Mouse (Mus musculus) thymus, adult 2 months (tissue): ENCODE data around the gene Rae1. TPM values are rescaled to one million over a fixed set of nuclear protein-coding genes. Genes with fewer than 3 reads are reported as not detected.

Source experiments
- DNase-seq: peaks from one replicate; pipeline ENCODE4 v3.0.0; 2021
- H3K27ac ChIP-seq: fragments of 200-500 bp; 2 replicates; pipeline ENCODE4 v1.5.1; 2012; ENCODE audit warnings: low read length, control low read depth; ENCODE audit not compliant: control insufficient read depth, insufficient read depth
- H3K27me3 ChIP-seq: fragments of 200-500 bp; 2 replicates; pipeline ENCODE4 v1.6.1; 2012; ENCODE audit warnings: mild to moderate bottlenecking, low read length, moderate library complexity, mixed read lengths; ENCODE audit not compliant: control insufficient read depth, insufficient read depth
- H3K36me3 ChIP-seq: fragments of 200-500 bp; 2 replicates; pipeline ENCODE4 v1.6.1; 2012; ENCODE audit warnings: mild to moderate bottlenecking, low read length, moderate library complexity; ENCODE audit not compliant: control insufficient read depth, insufficient read depth
- H3K4me1 ChIP-seq: fragments of 200-500 bp; replicated peaks from 2 replicates; pipeline ENCODE4 v1.6.1; 2012; ENCODE audit warnings: low read length; ENCODE audit not compliant: control insufficient read depth, insufficient read depth
- H3K4me3 ChIP-seq: fragments of 200-500 bp; 2 replicates; pipeline ENCODE4 v1.5.1; 2012; ENCODE audit warnings: mild to moderate bottlenecking, low read length, control low read depth, moderate library complexity; ENCODE audit not compliant: control insufficient read depth, insufficient read depth
- CTCF ChIP-seq: fragments of 200-500 bp; IDR thresholded peaks from 2 replicates; pipeline ENCODE4 v1.5.1; 2012; ENCODE audit warnings: mild to moderate bottlenecking, control low read depth, low read length, moderate library complexity, borderline replicate concordance; ENCODE audit not compliant: control insufficient read depth, poor library complexity, insufficient read depth; ENCODE audit errors: extremely low read depth
- POLR2A ChIP-seq: fragments of 200-500 bp; IDR thresholded peaks from 2 replicates; pipeline ENCODE4 v1.6.1; 2012; ENCODE audit warnings: mild to moderate bottlenecking, low read length, control low read depth, moderate library complexity; ENCODE audit not compliant: control insufficient read depth, poor library complexity, insufficient read depth; ENCODE audit errors: extremely low read depth
- WGBS: fragments of 180-500 bp; shearing (Covaris S2); methylation state at CpG from one replicate; pipeline ENCODE4 v1.1.7; 2018; 5-methylcytosine and 5-hydroxymethylcytosine counted together
- polyA plus RNA-seq: library from polyadenylated mRNA; depleted of rRNA; stranded (reverse); fragments of >200 nt; gene quantifications from 2 replicates; pipeline ENCODE4 v1.2.3, GENCODE M21; 2012

Gene Rae1
- polyA plus RNA-seq, 1 experiment = 111 TPM

GRCm38 (mm10) chr2:173037347-173037746 lies 37.4 kb downstream of the Rae1 start:
- Histone ChIP-seq H3K36me3 (peaks cover 31% of the 10 kb centered on the region), H3K27me3 (no peaks in the 10 kb centered on the region), H3K27ac (no peak overlapping the region; the same call in 1 of the 2 replicates), H3K4me3 (no peak overlapping the region), H3K4me1 (peaks cover 68% of the 10 kb centered on the region)
- DNase-seq = no peak
- TF ChIP-seq CTCF (no peak), POLR2A (no peak)
- WGBS = 94% methylated on average over 5 of the region's 5 CpGs

DNA sequence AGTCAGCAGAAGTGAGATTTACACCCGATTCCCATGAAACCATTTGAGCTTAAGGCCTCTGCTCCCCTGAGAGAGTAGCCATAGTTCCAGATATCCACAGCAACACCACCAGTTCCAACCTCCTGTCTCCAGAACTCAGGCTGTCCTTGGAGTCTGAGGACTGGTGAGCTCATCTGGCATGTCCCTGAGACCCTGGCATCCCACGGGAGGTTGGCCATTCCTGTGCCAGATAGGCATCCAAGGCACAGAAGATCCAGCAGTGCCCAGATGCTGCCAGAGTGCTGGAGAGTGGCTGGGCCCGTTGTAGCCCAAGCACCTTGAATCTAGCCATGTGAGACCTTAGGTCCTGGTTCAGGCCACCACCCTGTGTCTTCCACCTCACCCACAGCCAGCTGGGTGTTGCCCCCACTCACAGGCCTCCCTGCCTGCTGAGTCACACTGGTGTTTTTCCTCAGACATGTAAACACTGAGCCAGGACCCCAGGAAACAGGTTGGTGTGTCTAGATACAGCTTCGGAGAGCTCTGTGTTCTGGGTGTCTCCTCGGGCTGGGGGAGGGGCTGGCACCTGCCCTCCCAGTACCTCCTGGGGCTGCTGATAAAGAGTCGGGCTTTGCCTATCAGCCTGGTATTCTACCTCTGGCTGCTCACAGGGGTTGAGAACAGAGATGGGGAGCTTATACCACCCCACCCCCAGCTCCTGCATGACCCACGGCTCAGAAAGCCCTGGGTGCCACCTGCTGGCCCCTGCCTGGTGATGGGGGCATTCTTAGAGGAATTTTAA lies 38.1 kb downstream of the Rae1 start:
- H3K27ac ChIP-seq = peak overlapping the region; percentile 52
- no peaks in the 10 kb centered on the region for H3K27me3 ChIP-seq
- 41% methylated on average over 7 of the region's 7 CpGs for WGBS
- H3K36me3 ChIP-seq = peaks cover 26% of the 10 kb centered on the region
- TF ChIP-seq CTCF (peak; percentile 39; the same call in 1 of the 2 replicates), POLR2A (no peak)
- DNase-seq = peak; percentile 64
- no peak overlapping the region for H3K4me3 ChIP-seq
- peaks cover 61% of the 10 kb centered on the region for H3K4me1 ChIP-seq

GRCm38 (mm10) chr2:173039041-173039440 lies 39.1 kb downstream of the Rae1 start:
- Histone ChIP-seq H3K4me1 (peaks cover 59% of the 10 kb centered on the region), H3K27ac (0 out of 2 replicates have a peak overlapping the region, but pooled peaks have one; percentile 9), H3K4me3 (no peak overlapping the region), H3K27me3 (no peaks in the 10 kb centered on the region), H3K36me3 (peaks cover 16% of the 10 kb centered on the region)
- TF ChIP-seq CTCF = no peak
- TF ChIP-seq POLR2A = no peak
- no peak for DNase-seq
- 56% methylated on average over 4 of the region's 4 CpGs for WGBS

DNA sequence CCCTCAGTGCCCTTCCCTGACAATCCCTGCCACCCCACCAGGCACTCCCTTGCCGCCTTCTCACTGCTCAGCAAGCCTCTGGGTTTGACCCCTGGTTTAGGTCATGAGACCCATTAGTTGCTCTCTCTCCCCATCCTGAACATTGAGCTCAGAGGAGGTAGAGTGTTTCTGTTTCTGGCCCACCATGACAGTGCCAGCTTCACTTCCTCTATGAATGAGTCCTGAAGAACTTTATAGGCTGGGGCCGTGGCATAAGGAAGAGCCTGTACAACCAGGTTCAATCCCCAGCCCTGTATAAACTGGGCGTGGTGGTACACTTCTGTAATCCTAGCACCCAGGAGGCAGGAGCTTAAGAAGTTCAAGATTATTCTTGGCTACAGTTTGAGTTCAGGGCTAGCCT lies 40.9 kb downstream of the Rae1 start:
- peaks cover 59% of the 10 kb centered on the region for H3K4me1 ChIP-seq

DNA sequence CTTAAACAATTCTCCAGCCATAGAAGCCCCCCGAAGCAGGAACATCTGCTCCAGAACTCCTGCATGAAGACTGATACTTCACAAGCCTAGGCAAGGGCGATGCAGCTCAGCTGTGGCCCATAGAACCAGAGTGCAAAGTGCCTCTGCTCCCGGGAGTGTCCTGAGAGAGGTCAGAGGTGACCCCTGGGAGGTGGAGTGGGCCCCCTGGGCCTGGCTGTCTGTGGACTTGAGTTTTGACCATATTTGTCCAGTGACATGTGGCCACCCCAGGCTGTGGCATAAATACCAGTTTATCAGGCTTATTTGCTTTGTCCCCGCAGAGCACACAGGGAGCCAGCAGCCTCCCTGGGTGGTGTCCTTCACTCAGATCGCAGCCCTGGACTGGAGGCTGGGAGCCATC lies 41.3 kb downstream of the Rae1 start:
- TF ChIP-seq POLR2A = no peak
- no peak for TF ChIP-seq CTCF
- Histone ChIP-seq H3K27me3 (no peaks in the 10 kb centered on the region), H3K4me3 (no peak overlapping the region), H3K36me3 (no peaks in the 10 kb centered on the region), H3K27ac (no peak overlapping the region), H3K4me1 (peaks cover 59% of the 10 kb centered on the region)
- no peak for DNase-seq
- WGBS = 93% methylated on average over 5 of the region's 5 CpGs

More for the DNA sequence above, 40.9 kb downstream of the Rae1 start:
- no peaks in the 10 kb centered on the region for H3K36me3 ChIP-seq
- TF ChIP-seq CTCF (no peak), POLR2A (no peak)
- WGBS = 84% methylated on average over 3 of the region's 3 CpGs
- no peak for DNase-seq
- no peaks in the 10 kb centered on the region for H3K27me3 ChIP-seq
- no peak overlapping the region for H3K4me3 ChIP-seq
- H3K27ac ChIP-seq = no peak overlapping the region

DNA sequence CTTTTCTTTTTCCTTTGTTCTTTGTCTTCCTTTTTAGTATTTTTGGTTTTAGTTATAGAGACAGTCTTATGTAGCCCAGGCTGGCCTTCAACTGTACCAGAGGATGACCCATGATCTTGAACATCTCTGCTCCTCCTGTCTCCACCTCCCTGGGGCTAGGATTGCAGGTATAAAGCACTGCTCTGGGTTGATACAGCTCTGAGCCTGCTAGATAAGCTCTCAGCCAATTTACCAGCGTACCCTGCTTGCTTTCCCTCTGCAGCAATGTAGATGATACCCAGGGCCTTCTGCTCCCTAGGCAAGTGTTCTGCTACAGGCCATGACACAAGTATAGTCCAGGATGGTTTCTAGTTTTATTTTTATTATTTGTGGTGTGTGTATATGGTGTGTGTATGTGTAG lies 42.0 kb downstream of the Rae1 start:
- peaks cover 58% of the 10 kb centered on the region for H3K4me1 ChIP-seq
- WGBS = 98% methylated on average over 1 of the region's 1 CpGs
- no peak for TF ChIP-seq POLR2A
- no peak for TF ChIP-seq CTCF
- no peaks in the 10 kb centered on the region for H3K36me3 ChIP-seq
- no peak overlapping the region for H3K27ac ChIP-seq
- no peaks in the 10 kb centered on the region for H3K27me3 ChIP-seq
- DNase-seq = no peak
- H3K4me3 ChIP-seq = no peak overlapping the region
